Mouse (Mus musculus): Measurements from ENCODE around the gene Bnc1.

Gene Bnc1

GRCm38 (mm10) chr7:81973939-81974338 lies 18.2 kb downstream of the Bnc1 start:
- no peak for DNase-seq (ENCODE audit: low read depth)

- no peak for DNase-seq (ENCODE audit: low read depth)
Measured at GRCm38 (mm10) chr7:81973339-81973738, 18.8 kb downstream of the Bnc1 start.

GRCm38 (mm10) chr7:81968975-81969374 lies 23.1 kb downstream of the Bnc1 start:
- DNase-seq (ENCODE audit: low read depth): no peak

- no peak for DNase-seq (ENCODE audit: low read depth)
Measured at GRCm38 (mm10) chr7:81968451-81968850, 23.6 kb downstream of the Bnc1 start.

GRCm38 (mm10) chr7:81966195-81966594 lies 25.9 kb downstream of the Bnc1 start:
- DNase-seq (ENCODE audit: low read depth): no peak

GRCm38 (mm10) chr7:81959704-81960103 lies 32.4 kb downstream of the Bnc1 start:
- peak; percentile 63 for DNase-seq (ENCODE audit: low read depth)

- DNase-seq (ENCODE audit: low read depth): peak; percentile 59
Measured at GRCm38 (mm10) chr7:81954208-81954846, 37.8 kb downstream of the Bnc1 start.

GRCm38 (mm10) chr7:81950499-81950898 lies 41.6 kb downstream of the Bnc1 start:
- DNase-seq (ENCODE audit: low read depth): no peak

- DNase-seq (ENCODE audit: low read depth): no peak
Measured at GRCm38 (mm10) chr7:81945398-81945797, 46.7 kb downstream of the Bnc1 start.

GRCm38 (mm10) chr7:81934806-81935205 lies 57.3 kb downstream of the Bnc1 start:
- peak; percentile 21 for DNase-seq (ENCODE audit: low read depth)

GRCm38 (mm10) chr7:81934267-81934745 lies 57.8 kb downstream of the Bnc1 start, which contains the start of gene Hdgfl3:
TSS of gene Hdgfl3 (minus strand) at chr7:81934473.
- DNase-seq (ENCODE audit: low read depth): peak; percentile 50

- DNase-seq (ENCODE audit: low read depth): peak; percentile 55
Measured at GRCm38 (mm10) chr7:81933601-81934266, 58.4 kb downstream of the Bnc1 start.

- DNase-seq (ENCODE audit: low read depth): peak; percentile 55
Measured at GRCm38 (mm10) chr7:81933061-81933600, 59.0 kb downstream of the Bnc1 start.

GRCm38 (mm10) chr7:81932521-81933045 lies 59.5 kb downstream of the Bnc1 start:
- DNase-seq (ENCODE audit: low read depth): no peak

- DNase-seq (ENCODE audit: low read depth): peak; percentile 48
Measured at GRCm38 (mm10) chr7:81928998-81929397, 63.1 kb downstream of the Bnc1 start.

- peak; percentile 32 for DNase-seq (ENCODE audit: low read depth)
Measured at GRCm38 (mm10) chr7:81921379-81921952, 70.6 kb downstream of the Bnc1 start.

GRCm38 (mm10) chr7:81920314-81920713 lies 71.8 kb downstream of the Bnc1 start:
- no peak for DNase-seq (ENCODE audit: low read depth)

GRCm38 (mm10) chr7:81918316-81918715 lies 73.8 kb downstream of the Bnc1 start:
- DNase-seq (ENCODE audit: low read depth): no peak
